Mouse (Mus musculus) brain, adult 2 months (tissue): Measurements from ENCODE around the gene Jup.

Experiments
- DNase-seq: peaks from one replicate; pipeline ENCODE4 v3.0.0; 2011; ENCODE audit warnings: low read depth, low spot score

The Jup gene

DNA sequence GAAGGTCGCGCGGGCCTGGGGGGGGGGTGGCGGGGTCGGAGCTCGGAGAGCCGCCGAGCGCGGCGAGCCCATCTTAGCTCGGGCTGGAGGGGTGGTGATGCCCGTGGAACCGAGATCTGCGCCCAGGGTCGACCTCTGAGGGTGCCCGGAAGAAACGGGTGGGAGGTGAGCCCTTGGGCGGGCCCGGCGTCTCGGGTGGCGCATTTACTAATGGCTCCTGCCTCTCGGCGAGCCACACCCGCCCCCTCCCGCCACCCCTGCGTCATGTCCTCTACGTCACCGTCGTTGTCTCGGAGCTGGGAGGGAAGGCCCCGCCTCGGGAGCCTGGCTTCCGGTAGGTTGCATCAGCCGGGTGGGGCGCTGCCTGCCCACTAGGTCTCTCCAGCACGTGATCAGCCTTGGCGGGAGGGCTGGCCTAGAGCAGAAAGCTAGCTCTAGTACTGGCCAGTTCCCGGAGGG lies 77.4 kb downstream of the Jup start:
- peak; percentile 99 for DNase-seq

DNA sequence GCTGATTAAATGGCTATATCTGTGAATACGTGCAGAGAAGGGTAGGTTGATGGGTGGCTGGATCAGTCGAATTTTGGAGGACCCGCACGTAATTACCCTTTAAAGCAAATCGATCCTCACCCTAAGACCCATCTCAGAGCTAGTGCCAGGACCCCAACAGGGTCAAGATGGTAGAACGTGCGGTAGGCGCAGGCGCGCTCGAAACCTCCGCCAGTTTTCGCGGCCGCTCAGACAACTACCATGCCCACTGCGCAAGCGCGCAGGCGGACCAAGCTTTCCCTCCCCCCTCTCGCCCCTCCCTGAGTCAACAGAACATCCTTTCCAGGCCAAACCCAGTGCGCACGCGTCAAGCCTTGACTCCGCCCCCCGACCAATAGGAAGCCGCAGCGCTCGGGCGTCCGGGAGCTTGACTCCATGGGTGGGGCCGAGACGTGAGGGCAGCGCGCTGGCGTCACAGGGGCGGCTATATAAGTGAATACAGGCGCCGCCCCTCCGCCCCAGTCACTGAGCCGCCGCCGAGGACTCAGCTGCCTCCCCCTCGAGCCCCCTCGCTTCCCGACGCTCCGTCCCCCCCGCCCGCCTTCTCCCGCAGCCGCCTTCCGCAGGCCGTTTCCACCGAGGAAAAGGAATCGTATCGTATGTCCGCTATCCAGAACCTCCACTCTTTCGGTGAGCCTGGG lies 77.9 kb downstream of the Jup start, which contains the start of gene Eif1:
Gene Eif1, plus strand, starts transcription at position 394 of the 680 bp plus-strand sequence.
- DNase-seq = peak; percentile 100
